Mouse (Mus musculus) limb, embryonic 11.5 days (tissue): ENCODE data around the gene Pxn. TPM values are rescaled to one million over a fixed set of nuclear protein-coding genes. Genes with fewer than 3 reads are reported as not detected.

ENCODE experiments used
- ATAC-seq: fragments of 200-750 bp; cut with Nextera tagmentation; 2 replicates; pipeline ENCODE4 v1.8.0; 2017; ENCODE audit warnings: low read depth; ENCODE audit not compliant: insufficient number of reproducible peaks, low FRiP score, low TSS enrichment
- DNase-seq: peaks from one replicate; pipeline ENCODE4 v3.0.0-alpha.2; 2015; ENCODE audit warnings: low spot score
- H3K27ac ChIP-seq: fragments of 300-500 bp; sonication (generic); replicated peaks from 2 replicates; pipeline ENCODE4 v1.5.1; 2014; ENCODE audit warnings: low read depth, mild to moderate bottlenecking, low read length
- H3K27me3 ChIP-seq: fragments of 300-500 bp; sonication (generic); 2 replicates; pipeline ENCODE4 v1.6.1; 2014; ENCODE audit warnings: mild to moderate bottlenecking, low read length, mixed read lengths; ENCODE audit not compliant: control insufficient read depth, insufficient read depth
- H3K36me3 ChIP-seq: fragments of 300-500 bp; sonication (generic); 2 replicates; pipeline ENCODE4 v1.6.1; 2014; ENCODE audit warnings: mild to moderate bottlenecking, low read length, moderate library complexity, mixed read lengths; ENCODE audit not compliant: control insufficient read depth, insufficient read depth
- H3K4me1 ChIP-seq: fragments of 300-500 bp; sonication (generic); 2 replicates; pipeline ENCODE4 v1.6.1; 2014; ENCODE audit warnings: low read length, mixed read lengths; ENCODE audit not compliant: control insufficient read depth, insufficient read depth
- H3K4me2 ChIP-seq: fragments of 300-500 bp; sonication (generic); 2 replicates; pipeline ENCODE4 v1.6.1; 2014; ENCODE audit warnings: low read depth, mild to moderate bottlenecking, moderate library complexity; ENCODE audit not compliant: severe bottlenecking
- H3K4me3 ChIP-seq: fragments of 300-500 bp; sonication (generic); 2 replicates; pipeline ENCODE4 v1.5.1; 2014; ENCODE audit warnings: low read depth, low read length
- H3K9ac ChIP-seq: fragments of 300-500 bp; sonication (generic); 2 replicates; pipeline ENCODE4 v1.6.1; 2014; ENCODE audit warnings: mild to moderate bottlenecking, low read length
- H3K9me3 ChIP-seq: fragments of 300-500 bp; sonication (generic); 2 replicates; pipeline ENCODE4 v1.6.1; 2016; ENCODE audit warnings: low read length; ENCODE audit not compliant: control insufficient read depth
- WGBS: fragments of 180-500 bp; shearing (Covaris S2); extraction: QIAGEN DNeasy Blood & Tissue Kit; methylation state at CpG from one replicate; pipeline ENCODE4 v1.1.7; 2014; 5-methylcytosine and 5-hydroxymethylcytosine counted together
- microRNA-seq: library from miRNA; unstranded; fragments of <30 nt; microRNA quantifications from one replicate; pipeline ENCODE4, GENCODE M21; 2016
- polyA plus RNA-seq: library from polyadenylated mRNA; unstranded; fragments of >200 nt; fragmentation: Nextera tagmentation; extraction: Ambion mirVana; gene quantifications from 2 replicates; pipeline ENCODE4 v1.2.1, GENCODE M21; 2014

Pxn gene
- polyA plus RNA-seq, 1 experiment from 2014 or later = 17.7 TPM

- Histone ChIP-seq H3K9me3 (peaks cover 5% of the 10 kb centered on the region; the same call in 1 of the 2 replicates), H3K36me3 (peaks cover 69% of the 10 kb centered on the region)
- no peak for ATAC-seq
Measured at GRCm38 (mm10) chr5:115586780-115587179, 80.3 kb downstream of the Pxn start.

DNA sequence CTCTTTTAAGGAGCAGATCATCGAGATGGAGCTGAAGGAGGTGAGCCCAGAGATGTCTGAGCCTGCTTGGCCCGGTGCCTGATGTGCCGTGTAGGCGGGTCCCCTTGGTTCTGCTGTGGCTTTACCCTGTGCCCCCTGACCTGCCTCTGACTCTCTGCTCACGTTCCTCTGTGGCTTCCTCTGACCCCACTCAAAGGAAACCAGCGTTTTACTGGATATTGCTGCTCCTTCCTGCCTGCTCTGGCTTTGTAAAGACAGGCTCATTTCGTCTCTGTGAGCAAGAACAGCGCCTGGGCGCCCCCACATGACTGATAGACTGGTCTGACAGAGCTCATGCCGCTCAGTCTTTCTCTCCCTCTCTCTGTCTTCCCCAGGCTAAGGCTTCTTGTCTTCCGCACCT, 84.6 kb downstream of the Pxn start:
- no peak overlapping the region for H3K4me3 ChIP-seq
- no peaks in the 10 kb centered on the region for H3K9me3 ChIP-seq
- 87% methylated on average over 11 of the region's 11 CpGs for WGBS

More at GRCm38 (mm10) chr5:115586780-115587179, 80.3 kb downstream of the Pxn start:
- H3K4me3 ChIP-seq = no peak overlapping the region
- DNase-seq = no peak
- no peak overlapping the region for H3K27ac ChIP-seq
- WGBS = 92% methylated on average over 2 of the region's 2 CpGs
- no peaks in the 10 kb centered on the region for H3K27me3 ChIP-seq
- no peak overlapping the region for H3K4me2 ChIP-seq
- no peak overlapping the region for H3K9ac ChIP-seq
- H3K4me1 ChIP-seq = no peaks in the 10 kb centered on the region

DNA sequence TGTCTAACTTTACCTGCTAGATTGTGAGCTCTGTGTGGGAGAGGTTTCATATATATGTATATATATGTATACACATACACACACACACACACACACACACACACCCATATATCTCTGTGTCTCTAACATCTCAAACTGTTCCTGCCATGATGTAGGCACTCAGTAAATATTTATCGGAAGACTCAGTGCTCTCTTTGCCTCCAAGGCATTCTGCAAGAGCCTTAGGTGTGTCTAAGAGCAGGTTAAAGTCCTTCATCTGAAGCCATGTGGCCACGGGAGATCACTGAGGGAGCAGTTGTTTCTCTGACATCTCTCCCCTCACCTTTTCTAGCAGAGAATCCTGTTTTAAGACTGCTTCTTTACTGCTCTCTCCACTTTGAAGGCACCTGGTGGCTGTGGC, 85.0 kb downstream of the Pxn start:
- Histone ChIP-seq H3K4me1 (no peaks in the 10 kb centered on the region), H3K4me3 (no peak overlapping the region), H3K36me3 (peaks cover 61% of the 10 kb centered on the region), H3K9me3 (no peaks in the 10 kb centered on the region), H3K9ac (no peak overlapping the region), H3K4me2 (no peak overlapping the region), H3K27me3 (no peaks in the 10 kb centered on the region), H3K27ac (no peak overlapping the region)
- ATAC-seq (no peak), DNase-seq (no peak)
- WGBS = 93% methylated on average over 2 of the region's 2 CpGs

More for the DNA sequence above, 84.6 kb downstream of the Pxn start:
- Histone ChIP-seq H3K4me2 (no peak overlapping the region), H3K36me3 (peaks cover 62% of the 10 kb centered on the region), H3K4me1 (no peaks in the 10 kb centered on the region), H3K9ac (no peak overlapping the region), H3K27me3 (no peaks in the 10 kb centered on the region), H3K27ac (no peak overlapping the region)
- ATAC-seq = no peak
- DNase-seq = no peak

DNA sequence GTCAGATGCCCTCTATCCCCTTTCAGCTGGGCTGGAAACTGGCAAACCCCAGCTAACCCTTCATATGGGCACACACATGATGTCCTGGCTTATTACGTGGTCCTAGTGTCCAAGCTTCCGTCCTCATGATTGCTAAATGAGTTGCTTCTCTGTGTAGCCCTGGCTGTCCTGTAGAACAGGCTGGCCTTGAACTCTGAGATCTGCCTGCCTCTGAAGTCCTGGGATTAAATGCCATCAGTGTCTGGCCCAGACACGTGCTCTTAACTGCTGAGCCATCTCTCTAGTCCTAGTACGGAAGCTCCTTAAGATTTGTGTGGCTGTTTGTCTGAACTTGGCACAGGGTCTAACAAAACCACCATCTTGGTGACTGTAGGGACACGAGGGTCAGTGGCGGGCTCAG, 97.1 kb downstream of the Pxn start:
- no peak overlapping the region for H3K4me2 ChIP-seq

More for the DNA sequence above, 97.1 kb downstream of the Pxn start:
- Histone ChIP-seq H3K36me3 (peaks cover 49% of the 10 kb centered on the region), H3K27me3 (no peaks in the 10 kb centered on the region), H3K9me3 (no peaks in the 10 kb centered on the region), H3K4me3 (no peak overlapping the region), H3K9ac (no peak overlapping the region), H3K4me1 (no peaks in the 10 kb centered on the region), H3K27ac (no peak overlapping the region)
- DNase-seq (no peak), ATAC-seq (no peak)
- WGBS = 90% methylated on average over 6 of the region's 6 CpGs

Small RNAs within 50 kb of the gene (microRNA-seq; reads per million reads assigned to microRNA genes)
- not detected for gene Mir7029

Other genes with a start within 250 kb of the Pxn start
- gene Rnf10, start 233.8 kb upstream of the Pxn start, polyA plus RNA-seq = 77.5 and 105 TPM in 2 replicates
- gene Coq5, start 227.0 kb upstream of the Pxn start, polyA plus RNA-seq = 51.4 and 54.6 TPM in 2 replicates
- gene Dynll1, start 205.7 kb upstream of the Pxn start, polyA plus RNA-seq = 1,968 and 2,035 TPM in 2 replicates
- gene Srsf9, start 179.5 kb upstream of the Pxn start, polyA plus RNA-seq = 417 and 433 TPM in 2 replicates
- 42.5 and 46.7 TPM in 2 replicates for gene Gatc, start 165.5 kb upstream of the Pxn start, polyA plus RNA-seq
- gene Triap1, start 165.5 kb upstream of the Pxn start, polyA plus RNA-seq = 59.8 and 64.4 TPM in 2 replicates
- 712 and 734 TPM in 2 replicates for gene Cox6a1, start 157.7 kb upstream of the Pxn start, polyA plus RNA-seq
- 45.9 and 48.3 TPM in 2 replicates for gene Msi1, start 77.1 kb upstream of the Pxn start, polyA plus RNA-seq
- gene Pla2g1b, start 40.4 kb upstream of the Pxn start, polyA plus RNA-seq = not detected in 2 replicates
- 19.2 and 19.7 TPM in 2 replicates for gene Sirt4, start 22.0 kb upstream of the Pxn start, polyA plus RNA-seq
- 1,447 and 1,526 TPM in 2 replicates for gene Rplp0, start 52.8 kb downstream of the Pxn start, polyA plus RNA-seq
- 39.6 and 44.5 TPM in 2 replicates for gene Gcn1l1, start 58.6 kb downstream of the Pxn start, polyA plus RNA-seq
- gene Rab35, start 125.2 kb downstream of the Pxn start, polyA plus RNA-seq = 17.0 and 17.9 TPM in 2 replicates
- gene Bicdl1, start 224.9 kb downstream of the Pxn start, polyA plus RNA-seq = 6.9 TPM in 2 replicates